Mouse (Mus musculus) megakaryocyte, embryonic 14.5 days (primary cell): ENCODE data around the gene Ptpdc1.

Source experiments
- FLI1 ChIP-seq: IDR thresholded peaks from 2 replicates; pipeline ENCODE4 v1.6.1; 2012; ENCODE audit warnings: low read length, inconsistent platforms, mixed read lengths
- GATA1 ChIP-seq: IDR thresholded peaks from 3 replicates; pipeline ENCODE4 v1.6.1; 2012; ENCODE audit warnings: mixed read lengths, low read length, inconsistent platforms, borderline replicate concordance

DNA sequence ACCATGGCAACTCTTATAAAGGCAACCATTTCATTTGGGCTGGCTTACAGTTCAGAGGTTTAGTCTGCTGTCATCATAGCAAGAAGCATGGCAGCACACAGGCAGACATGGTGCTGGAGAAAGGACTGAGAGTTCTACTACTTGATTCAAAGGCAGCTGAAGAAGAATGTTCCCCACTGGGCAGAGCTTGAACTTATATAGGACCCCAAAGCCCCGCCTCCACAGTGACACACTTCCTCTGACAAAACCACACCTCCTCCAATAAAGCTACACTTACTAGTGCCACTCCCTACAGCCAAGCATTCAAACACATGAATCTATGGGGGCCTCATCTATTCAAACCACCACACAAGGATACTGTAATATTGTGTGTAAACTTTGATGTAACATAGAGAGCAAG lies 70.9 kb downstream of the Ptpdc1 start:
- TF ChIP-seq GATA1 (no peak), FLI1 (no peak)
